Mouse (Mus musculus): Measurements from ENCODE around the gene Lcn11. TPM values are rescaled to one million over a fixed set of nuclear protein-coding genes. Genes with fewer than 3 reads are reported as not detected.
"Not testable (repeated sequence)": the region's sequence is repeated elsewhere in the genome, so short reads cannot be mapped to it uniquely, and the experiment has no call there.

The Lcn11 gene
- polyA plus RNA-seq, 1 experiment from 2014 or later, result not detected

DNA sequence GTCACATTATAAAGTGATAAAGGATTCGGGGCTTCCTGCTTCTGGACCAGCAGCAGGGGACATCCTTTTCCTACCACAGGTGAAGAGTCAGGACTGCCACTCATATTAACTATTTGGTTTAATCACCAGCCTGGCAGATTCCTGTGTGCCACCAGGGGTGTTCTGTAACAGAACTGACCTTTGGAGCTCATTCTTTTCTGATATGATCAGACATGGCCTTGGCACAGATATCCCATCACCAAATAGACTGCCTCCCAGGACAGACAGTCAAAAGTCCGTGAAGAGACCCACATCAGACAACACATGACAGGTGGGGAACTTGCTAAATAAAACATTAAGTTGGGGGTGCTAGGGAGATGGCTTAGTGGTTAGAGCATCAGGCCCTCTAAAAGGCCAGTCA, 34.9 kb downstream of the Lcn11 start:
- DNase-seq, result no peak
- H3K4me3 ChIP-seq (replicated peaks; ENCODE audit: low read depth, low read length), result no peak overlapping the region
- no peak overlapping the region for H3K9ac ChIP-seq (replicated peaks; ENCODE audit: low read length)
- ATAC-seq (ENCODE audit: low FRiP score, low TSS enrichment), result no peak
- WGBS, result 78% methylated on average over 2 of the region's 2 CpGs
- H3K9me3 ChIP-seq (ENCODE audit: control insufficient read depth, low read length), result no peaks in the 10 kb centered on the region
- H3K4me1 ChIP-seq (ENCODE audit: control insufficient read depth, insufficient read depth, low read length), result no peaks in the 10 kb centered on the region
- no peak overlapping the region for H3K27ac ChIP-seq (replicated peaks; ENCODE audit: low read depth, low read length)
- no peaks in the 10 kb centered on the region for H3K36me3 ChIP-seq (ENCODE audit: control insufficient read depth, insufficient read depth, low read length)
- H3K4me2 ChIP-seq (ENCODE audit: low read length), result no peak overlapping the region
- H3K27me3 ChIP-seq (ENCODE audit: control insufficient read depth, insufficient read depth, low read length), result no peaks in the 10 kb centered on the region

DNA sequence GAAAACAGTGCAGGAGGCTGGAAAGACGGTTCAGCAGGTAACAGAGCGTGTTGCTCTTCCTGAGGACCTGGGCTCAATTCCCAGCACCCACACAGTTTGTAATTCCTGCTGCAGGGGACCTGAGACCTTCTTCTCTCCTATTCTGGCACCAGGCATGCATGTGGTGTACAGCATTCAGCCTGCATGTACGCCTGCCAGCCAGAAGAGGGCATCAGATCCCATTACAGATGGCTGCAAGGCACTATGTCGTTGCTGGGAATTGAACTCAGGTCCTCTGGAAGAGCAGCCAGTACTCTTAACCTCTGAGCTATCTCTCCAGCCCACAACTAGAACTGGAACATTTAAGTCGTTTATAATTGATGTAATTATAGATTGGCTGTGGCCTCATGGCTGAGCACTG, 36.5 kb downstream of the Lcn11 start:
- DNase-seq (no peak), ATAC-seq (ENCODE audit: low FRiP score, low TSS enrichment) (no peak)
- H3K9ac ChIP-seq (replicated peaks; ENCODE audit: low read length), result no peak overlapping the region
- no peak overlapping the region for H3K27ac ChIP-seq (replicated peaks; ENCODE audit: low read depth, low read length)
- H3K27me3 ChIP-seq (ENCODE audit: control insufficient read depth, insufficient read depth, low read length), result no peaks in the 10 kb centered on the region
- no peaks in the 10 kb centered on the region for H3K9me3 ChIP-seq (ENCODE audit: control insufficient read depth, low read length)
- H3K4me3 ChIP-seq (replicated peaks; ENCODE audit: low read depth, low read length), result no peak overlapping the region
- 84% methylated on average over 5 of the region's 5 CpGs for WGBS
- no peaks in the 10 kb centered on the region for H3K4me1 ChIP-seq (ENCODE audit: control insufficient read depth, insufficient read depth, low read length)
- no peak overlapping the region for H3K4me2 ChIP-seq (ENCODE audit: low read length)
- H3K36me3 ChIP-seq (ENCODE audit: control insufficient read depth, insufficient read depth, low read length), result no peaks in the 10 kb centered on the region

DNA sequence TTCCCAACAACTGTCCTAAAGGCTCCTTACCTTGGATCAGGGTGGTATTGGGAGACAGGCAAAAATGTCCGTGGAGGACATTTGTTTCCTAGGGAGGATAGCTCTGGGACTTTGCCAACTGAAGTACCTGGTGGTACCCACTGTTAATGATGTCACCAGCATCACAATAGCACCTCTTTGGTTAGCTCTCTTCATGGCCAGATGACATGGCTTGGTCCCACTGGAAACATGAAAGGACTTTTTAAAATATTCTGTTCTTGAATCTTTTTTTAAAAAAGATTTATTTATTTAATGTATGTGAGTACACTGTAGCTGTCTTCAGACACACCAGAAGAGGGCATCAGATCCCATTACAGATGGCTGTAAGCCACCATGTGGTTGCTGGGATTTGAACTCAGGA, 38.9 kb downstream of the Lcn11 start, which contains the start of gene Glt6d1:
Gene Glt6d1, minus strand, starts transcription at position 101 of the 400 bp plus-strand sequence.
- not testable (repeated sequence) for H3K4me3 ChIP-seq (replicated peaks; ENCODE audit: low read depth, low read length); H3K9me3 ChIP-seq (ENCODE audit: control insufficient read depth, low read length); H3K4me1 ChIP-seq (ENCODE audit: control insufficient read depth, insufficient read depth, low read length); ATAC-seq (ENCODE audit: low FRiP score, low TSS enrichment); H3K27ac ChIP-seq (replicated peaks; ENCODE audit: low read depth, low read length); H3K36me3 ChIP-seq (ENCODE audit: control insufficient read depth, insufficient read depth, low read length); H3K4me2 ChIP-seq (ENCODE audit: low read length); H3K27me3 ChIP-seq (ENCODE audit: control insufficient read depth, insufficient read depth, low read length); H3K9ac ChIP-seq (replicated peaks; ENCODE audit: low read length); DNase-seq
- 81% methylated on average over 1 of the region's 1 CpGs for WGBS

DNA sequence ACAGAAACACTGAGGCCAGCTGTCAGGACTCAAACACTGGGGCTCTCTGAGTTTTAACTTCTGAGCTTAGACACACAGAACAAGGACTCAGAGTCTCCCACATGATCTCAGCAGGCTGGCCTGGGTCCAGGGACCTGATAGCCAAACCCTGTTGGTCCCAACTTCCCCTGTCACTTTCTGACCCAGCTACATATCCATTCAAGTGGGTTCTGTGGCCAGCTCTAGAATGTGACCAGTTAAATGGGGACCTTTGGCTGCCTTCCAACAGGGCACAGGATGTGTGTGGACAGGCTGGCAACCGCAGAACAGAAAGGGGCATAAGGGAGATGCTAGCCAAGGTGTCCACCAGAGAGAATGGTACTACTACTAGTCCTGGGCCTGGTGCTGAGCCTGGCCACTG, 46.0 kb downstream of the Lcn11 start, which contains the start of gene Lcn9:
Gene Lcn9, plus strand, starts transcription at position 348 of the 400 bp plus-strand sequence.
- WGBS, result 77% methylated on average over 1 of the region's 1 CpGs
- Histone ChIP-seq H3K27me3 (ENCODE audit: control insufficient read depth, insufficient read depth, low read length) (no peaks in the 10 kb centered on the region), H3K4me1 (ENCODE audit: control insufficient read depth, insufficient read depth, low read length) (no peaks in the 10 kb centered on the region), H3K4me3 (replicated peaks; ENCODE audit: low read depth, low read length) (no peak within 1 kb of the TSS), H3K36me3 (ENCODE audit: control insufficient read depth, insufficient read depth, low read length) (no peaks in the 10 kb centered on the region), H3K27ac (replicated peaks; ENCODE audit: low read depth, low read length) (no peak within 1 kb of the TSS), H3K9me3 (ENCODE audit: control insufficient read depth, low read length) (no peaks in the 10 kb centered on the region), H3K4me2 (ENCODE audit: low read length) (no peak within 1 kb of the TSS), H3K9ac (replicated peaks; ENCODE audit: low read length) (no peak within 1 kb of the TSS)
- no peak for DNase-seq
- ATAC-seq (ENCODE audit: low FRiP score, low TSS enrichment), result no peak

DNA sequence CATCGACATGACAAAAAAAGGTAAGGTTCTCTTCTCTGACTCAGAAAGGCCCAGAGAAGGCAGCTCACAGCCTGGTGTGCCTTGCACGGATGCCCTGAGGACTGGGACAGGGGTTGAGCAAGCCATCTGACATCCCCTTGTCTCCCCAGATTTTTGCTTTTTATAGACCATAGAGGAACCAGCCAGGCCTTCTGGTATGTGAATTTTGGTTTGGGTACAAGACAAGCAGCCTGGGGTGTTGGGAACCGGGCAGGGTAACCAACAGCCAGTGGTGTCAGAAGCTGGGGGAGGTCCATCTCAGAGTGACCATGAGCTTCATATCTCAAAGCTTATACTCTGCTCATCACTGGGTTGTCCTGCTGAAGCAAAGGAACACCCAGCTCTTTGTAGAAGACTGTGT, 47.9 kb downstream of the Lcn11 start:
- Histone ChIP-seq H3K9ac (replicated peaks; ENCODE audit: low read length) (no peak overlapping the region), H3K4me3 (replicated peaks; ENCODE audit: low read depth, low read length) (no peak overlapping the region), H3K36me3 (ENCODE audit: control insufficient read depth, insufficient read depth, low read length) (no peaks in the 10 kb centered on the region), H3K27me3 (ENCODE audit: control insufficient read depth, insufficient read depth, low read length) (no peaks in the 10 kb centered on the region), H3K4me1 (ENCODE audit: control insufficient read depth, insufficient read depth, low read length) (no peaks in the 10 kb centered on the region), H3K4me2 (ENCODE audit: low read length) (no peak overlapping the region), H3K27ac (replicated peaks; ENCODE audit: low read depth, low read length) (no peak overlapping the region), H3K9me3 (ENCODE audit: control insufficient read depth, low read length) (no peaks in the 10 kb centered on the region)
- 90% methylated on average over 3 of the region's 3 CpGs for WGBS
- no peak for ATAC-seq (ENCODE audit: low FRiP score, low TSS enrichment)
- no peak for DNase-seq

DNA sequence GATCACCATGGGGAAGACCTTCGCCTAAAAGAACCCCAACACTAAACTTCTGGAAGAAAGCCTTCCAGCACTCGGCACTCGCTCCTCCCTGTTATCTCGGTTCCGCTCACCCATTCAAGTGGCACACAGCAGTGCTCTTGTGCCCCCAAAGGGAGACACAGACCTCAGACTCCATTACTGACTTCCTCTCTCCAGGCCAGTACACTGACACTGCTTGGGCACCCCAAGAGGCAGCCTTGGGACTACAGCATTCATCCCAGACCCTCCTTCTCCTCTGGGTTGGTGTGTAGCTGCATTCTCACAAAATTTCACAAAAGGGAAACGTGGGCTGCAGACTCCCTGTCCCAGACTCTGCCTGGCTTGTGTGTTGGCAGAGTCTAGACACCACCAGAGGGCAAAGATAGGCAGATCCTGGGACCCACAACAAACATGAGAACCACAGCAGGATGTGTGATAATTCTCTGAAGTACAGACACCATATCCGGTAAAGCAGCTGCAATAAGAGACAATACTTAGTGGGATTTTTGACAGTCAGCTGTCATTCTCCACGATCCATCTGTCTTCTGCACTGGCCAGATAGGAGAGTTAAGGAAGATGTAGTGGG, 51.6 kb downstream of the Lcn11 start:
- no peak overlapping the region for H3K9ac ChIP-seq (replicated peaks; ENCODE audit: low read length)
- no peak overlapping the region for H3K4me2 ChIP-seq (ENCODE audit: low read length)
- H3K4me3 ChIP-seq (replicated peaks; ENCODE audit: low read depth, low read length), result no peak overlapping the region
- H3K36me3 ChIP-seq (ENCODE audit: control insufficient read depth, insufficient read depth, low read length), result no peaks in the 10 kb centered on the region
- H3K27me3 ChIP-seq (ENCODE audit: control insufficient read depth, insufficient read depth, low read length), result no peaks in the 10 kb centered on the region
- no peak overlapping the region for H3K27ac ChIP-seq (replicated peaks; ENCODE audit: low read depth, low read length)
- ATAC-seq (ENCODE audit: low FRiP score, low TSS enrichment) (no peak), DNase-seq (no peak)
- no peaks in the 10 kb centered on the region for H3K4me1 ChIP-seq (ENCODE audit: control insufficient read depth, insufficient read depth, low read length)
- H3K9me3 ChIP-seq (ENCODE audit: control insufficient read depth, low read length), result no peaks in the 10 kb centered on the region
- 77% methylated on average over 8 of the region's 8 CpGs for WGBS

Other genes starting within 250 kb of the Lcn11 start
- gene Traf2, start 230.1 kb upstream of the Lcn11 start, polyA plus RNA-seq (2014; fragmentation: Nextera tagmentation; extraction: Ambion mirVana), result 17.3 and 19.2 TPM in 2 replicates
- 318 and 409 TPM in 2 replicates for gene Edf1, start 219.2 kb upstream of the Lcn11 start, polyA plus RNA-seq (2014; fragmentation: Nextera tagmentation; extraction: Ambion mirVana)
- gene Mamdc4, start 202.2 kb upstream of the Lcn11 start, polyA plus RNA-seq (2014; fragmentation: Nextera tagmentation; extraction: Ambion mirVana), result 2.1 and 3.9 TPM in 2 replicates
- 167 and 206 TPM in 2 replicates for gene Phpt1, start 201.8 kb upstream of the Lcn11 start, polyA plus RNA-seq (2014; fragmentation: Nextera tagmentation; extraction: Ambion mirVana)
- gene Ajm1, start 195.3 kb upstream of the Lcn11 start, polyA plus RNA-seq (2014; fragmentation: Nextera tagmentation; extraction: Ambion mirVana), result 8.8 and 9.2 TPM in 2 replicates
- 60.9 and 62.6 TPM in 2 replicates for gene Rabl6, start 168.5 kb upstream of the Lcn11 start, polyA plus RNA-seq (2014; fragmentation: Nextera tagmentation; extraction: Ambion mirVana)
- 0.28 and 0.33 TPM in 2 replicates for gene Ccdc183, start 159.3 kb upstream of the Lcn11 start, polyA plus RNA-seq (2014; fragmentation: Nextera tagmentation; extraction: Ambion mirVana)
- gene Tmem141, start 155.0 kb upstream of the Lcn11 start, polyA plus RNA-seq (2014; fragmentation: Nextera tagmentation; extraction: Ambion mirVana), result 38.4 and 46.5 TPM in 2 replicates
- 2.8 TPM in 1 of 2 replicates, not detected in the other for gene Fcna, start 149.0 kb upstream of the Lcn11 start, polyA plus RNA-seq (2014; fragmentation: Nextera tagmentation; extraction: Ambion mirVana)
- not detected in 2 replicates for gene Lcn8, start 123.9 kb upstream of the Lcn11 start, polyA plus RNA-seq (2014; fragmentation: Nextera tagmentation; extraction: Ambion mirVana)
- not detected in 2 replicates for gene Lcn5, start 119.1 kb upstream of the Lcn11 start, polyA plus RNA-seq (2014; fragmentation: Nextera tagmentation; extraction: Ambion mirVana)
- gene Lcn6, start 100.2 kb upstream of the Lcn11 start, polyA plus RNA-seq (2014; fragmentation: Nextera tagmentation; extraction: Ambion mirVana), result not detected in 2 replicates
- not detected in 2 replicates for gene Lcn10, start 94.3 kb upstream of the Lcn11 start, polyA plus RNA-seq (2014; fragmentation: Nextera tagmentation; extraction: Ambion mirVana)
- not detected in 2 replicates for gene Obp2a, start 77.0 kb upstream of the Lcn11 start, polyA plus RNA-seq (2014; fragmentation: Nextera tagmentation; extraction: Ambion mirVana)
- gene Bmyc, start 70.3 kb upstream of the Lcn11 start, polyA plus RNA-seq (2014; fragmentation: Nextera tagmentation; extraction: Ambion mirVana), result 114 and 151 TPM in 2 replicates
- gene Obp2b, start 40.0 kb upstream of the Lcn11 start, polyA plus RNA-seq (2014; fragmentation: Nextera tagmentation; extraction: Ambion mirVana), result not detected in 2 replicates
- not detected in 2 replicates for gene Lcn3, start 11.4 kb upstream of the Lcn11 start, polyA plus RNA-seq (2014; fragmentation: Nextera tagmentation; extraction: Ambion mirVana)
- not detected in 2 replicates for gene Gm13539, start 5.2 kb downstream of the Lcn11 start, polyA plus RNA-seq (2014; fragmentation: Nextera tagmentation; extraction: Ambion mirVana)
- not detected in 2 replicates for gene Glt6d1, start 38.8 kb downstream of the Lcn11 start, polyA plus RNA-seq (2014; fragmentation: Nextera tagmentation; extraction: Ambion mirVana)
- not detected in 2 replicates for gene Lcn9, start 46.1 kb downstream of the Lcn11 start, polyA plus RNA-seq (2014; fragmentation: Nextera tagmentation; extraction: Ambion mirVana)
- gene Sohlh1, start 70.2 kb downstream of the Lcn11 start, polyA plus RNA-seq (2014; fragmentation: Nextera tagmentation; extraction: Ambion mirVana), result not detected in 2 replicates
- gene Kcnt1, start 86.7 kb downstream of the Lcn11 start, polyA plus RNA-seq (2014; fragmentation: Nextera tagmentation; extraction: Ambion mirVana), result 10.1 and 11.3 TPM in 2 replicates
- 82.1 and 95.9 TPM in 2 replicates for gene Camsap1, start 206.3 kb downstream of the Lcn11 start, polyA plus RNA-seq (2014; fragmentation: Nextera tagmentation; extraction: Ambion mirVana)
- gene Ubac1, start 244.7 kb downstream of the Lcn11 start, polyA plus RNA-seq (2014; fragmentation: Nextera tagmentation; extraction: Ambion mirVana), result 122 and 129 TPM in 2 replicates